Mouse (Mus musculus): ENCODE results near the gene Kpna6.
A peak's percentile ranks its signal among the peaks of the same experiment; 100 is the strongest.

- no peak for TF ChIP-seq POLR2A (IDR thresholded peaks at IDR 0.05; ENCODE audit: control insufficient read depth, low read depth, low read length)
- TF ChIP-seq CTCF (IDR thresholded peaks at IDR 0.05; ENCODE audit: control insufficient read depth, insufficient read depth, insufficient replicate concordance, low read depth, low read length): peak; percentile 7; the same call in 1 of the 2 replicates
Observed at GRCm38 (mm10) chr4:129681837-129682236, 9.3 kb upstream of the Kpna6 start.

All from testis, adult 2 months (tissue).